Comparison of ENCODE assay signal across 11 mouse cellular contexts in the genomic region with DNA sequence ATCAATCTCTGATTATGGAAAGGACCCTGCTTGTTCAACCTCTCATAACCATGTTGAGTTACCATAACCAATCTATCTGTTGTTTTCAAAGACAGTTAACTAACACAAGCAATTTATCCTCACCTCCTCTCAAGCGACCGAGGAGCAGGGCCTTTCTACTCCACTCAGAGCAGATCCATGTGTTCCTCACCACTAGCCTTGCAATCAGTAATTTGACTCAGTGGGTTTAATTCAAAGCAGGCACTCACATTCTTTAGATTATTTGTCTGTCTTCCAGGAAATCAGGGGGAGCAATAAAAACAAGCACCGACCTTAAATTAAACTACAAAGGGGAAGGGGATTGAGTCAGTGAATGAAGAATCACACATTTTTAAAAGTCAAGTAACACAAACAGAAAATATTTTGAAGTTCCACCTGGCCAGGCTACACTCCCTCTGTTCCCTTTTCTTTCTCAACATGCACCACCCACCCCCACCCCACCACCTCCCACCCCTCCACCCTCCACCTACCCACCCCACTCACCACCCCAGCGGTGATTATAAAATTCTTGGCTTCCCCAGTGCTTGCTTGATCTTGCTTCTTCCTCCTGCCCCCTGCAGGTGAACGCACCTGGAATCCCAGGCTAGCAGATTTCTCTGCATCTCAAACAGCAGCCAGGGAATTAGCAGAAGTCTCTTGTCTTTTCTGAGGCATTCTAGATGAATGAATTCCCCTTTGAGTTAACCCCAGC.
A peak's percentile ranks its signal among the peaks of the same experiment; 100 is the strongest.
DNase-seq lines count a peak whose midpoint lies in the region; ATAC-seq and TF ChIP-seq lines count a peak whose summit lies in the region.
"Had no signal": no experiment of that assay in that cellular context is flagged by ENCODE, and none has a peak within 500 bp of the region (broad histone marks: within the 10 kb centered on the region; RNA-seq: fewer than 3 reads in every experiment).

No protein-coding gene starts in this region.

- no peak for TF ChIP-seq CTCF in kidney, adult 2 months (conservative IDR thresholded peaks at IDR 0.05; ENCODE audit: insufficient read depth, insufficient read length, low read depth, low read length)
- TF ChIP-seq CTCF in ES-Bruce4 (IDR thresholded peaks at IDR 0.05; ENCODE audit: low read depth, low read length): peak; percentile 22

- TF ChIP-seq EP300 in ES-Bruce4 (IDR thresholded peaks at IDR 0.05; ENCODE audit: insufficient read depth, low read depth, low read length): no peak

- no peak for TF ChIP-seq POLR2A in kidney, adult 2 months (IDR thresholded peaks at IDR 0.05; ENCODE audit: low read depth, low read length)
- no peak for TF ChIP-seq POLR2A in ES-Bruce4 (IDR thresholded peaks at IDR 0.05; ENCODE audit: insufficient read depth, low read length)

- peak; percentile 79; the same call in 1 of the 2 replicates for ATAC-seq in kidney, embryonic 14.5 days (ENCODE audit: low FRiP score, low TSS enrichment)
- ATAC-seq in limb, embryonic 11.5 days (ENCODE audit: insufficient number of reproducible peaks, low FRiP score, low TSS enrichment, low read depth): peak; percentile 67; the same call in 1 of the 2 replicates
- ATAC-seq in frontal cortex, adult (ENCODE audit: low TSS enrichment): no peak
- ATAC-seq in neural tube, embryonic 15.5 days (ENCODE audit: low FRiP score): no peak
- ATAC-seq: intestine, embryonic 16.5 days had no signal

- WGBS in kidney, embryonic 14.5 days: 13% methylated on average over 5 of the region's 5 CpGs
- 30% methylated on average over 5 of the region's 5 CpGs for WGBS in kidney, adult 2 months
- WGBS in limb, embryonic 11.5 days: 5% methylated on average over 5 of the region's 5 CpGs
- 23% methylated on average over 5 of the region's 5 CpGs for WGBS in neural tube, embryonic 15.5 days

- no peak for DNase-seq in kidney, adult 2 months
- peak; percentile 33 for DNase-seq in embryo, embryonic 9.5 days (ENCODE audit: extremely low spot score)
- DNase-seq in limb, embryonic 11.5 days (ENCODE audit: low spot score): peak; percentile 55
- no peak for DNase-seq in spleen, postnatal 10 days (ENCODE audit: low spot score in 2 of 2)
- DNase-seq: thymus, postnatal 36 days had no signal

- no peaks in the 10 kb centered on the region for H3K9me3 ChIP-seq in kidney, embryonic 14.5 days (ENCODE audit: control insufficient read depth, low read length)
- no peaks in the 10 kb centered on the region for H3K9me3 ChIP-seq in ES-Bruce4 (replicated peaks; ENCODE audit: control insufficient read depth, insufficient read depth, low read length, poor library complexity, severe bottlenecking)
- no peaks in the 10 kb centered on the region for H3K9me3 ChIP-seq in limb, embryonic 11.5 days (ENCODE audit: control insufficient read depth, low read length)
- no peaks in the 10 kb centered on the region for H3K9me3 ChIP-seq in neural tube, embryonic 15.5 days (replicated peaks)

- H3K36me3 ChIP-seq in kidney, embryonic 14.5 days (ENCODE audit: control insufficient read depth, insufficient read depth, low read length): no peaks in the 10 kb centered on the region
- H3K36me3 ChIP-seq in kidney, adult 2 months (ENCODE audit: control insufficient read depth, insufficient read depth, low read length): no peaks in the 10 kb centered on the region
- H3K36me3 ChIP-seq in ES-Bruce4 (ENCODE audit: control insufficient read depth, insufficient read depth, low read length, poor library complexity, severe bottlenecking): no peaks in the 10 kb centered on the region
- H3K36me3 ChIP-seq in limb, embryonic 11.5 days (ENCODE audit: control insufficient read depth, insufficient read depth, low read length): no peaks in the 10 kb centered on the region
- H3K36me3 ChIP-seq in neural tube, embryonic 15.5 days: no peaks in the 10 kb centered on the region

- H3K4me3 ChIP-seq in kidney, embryonic 14.5 days (ENCODE audit: low read length): no peak overlapping the region
- no peak overlapping the region for H3K4me3 ChIP-seq in kidney, adult 2 months (ENCODE audit: insufficient read depth, low read depth, low read length)
- no peak overlapping the region for H3K4me3 ChIP-seq in ES-Bruce4 (ENCODE audit: low read depth, low read length)
- H3K4me3 ChIP-seq in limb, embryonic 11.5 days (ENCODE audit: low read depth, low read length): no peak overlapping the region
- no peak overlapping the region for H3K4me3 ChIP-seq in neural tube, embryonic 15.5 days (replicated peaks)

- no peak overlapping the region for H3K27ac ChIP-seq in kidney, embryonic 14.5 days (ENCODE audit: low read depth, low read length)
- H3K27ac ChIP-seq in kidney, adult 2 months (ENCODE audit: insufficient read depth, low read depth, low read length): no peak overlapping the region
- H3K27ac ChIP-seq in ES-Bruce4 (ENCODE audit: insufficient read depth, low read length): no peak overlapping the region
- peak overlapping the region; percentile 72 for H3K27ac ChIP-seq in limb, embryonic 11.5 days (replicated peaks; ENCODE audit: low read depth, low read length)
- no peak overlapping the region for H3K27ac ChIP-seq in neural tube, embryonic 15.5 days (replicated peaks)
- H3K27ac ChIP-seq: macrophage had no signal

- H3K4me1 ChIP-seq in kidney, embryonic 14.5 days (ENCODE audit: control insufficient read depth, insufficient read depth, low read length): no peaks in the 10 kb centered on the region
- H3K4me1 ChIP-seq in kidney, adult 2 months (ENCODE audit: control insufficient read depth, insufficient read depth, low read length): no peaks in the 10 kb centered on the region
- no peaks in the 10 kb centered on the region for H3K4me1 ChIP-seq in ES-Bruce4 (ENCODE audit: control insufficient read depth, insufficient read depth, low read length)
- peaks cover 5% of the 10 kb centered on the region for H3K4me1 ChIP-seq in limb, embryonic 11.5 days (ENCODE audit: control insufficient read depth, insufficient read depth, low read length)
- H3K4me1 ChIP-seq in neural tube, embryonic 15.5 days: peaks cover 7% of the 10 kb centered on the region; the same call in 1 of the 2 replicates

- H3K27me3 ChIP-seq in kidney, embryonic 14.5 days (ENCODE audit: control insufficient read depth, insufficient read depth, low read length): no peaks in the 10 kb centered on the region
- H3K27me3 ChIP-seq in kidney, adult 2 months (replicated peaks; ENCODE audit: control insufficient read depth, insufficient read depth, low read length): no peaks in the 10 kb centered on the region
- H3K27me3 ChIP-seq in ES-Bruce4 (ENCODE audit: control insufficient read depth, insufficient read depth, low read length, poor library complexity, severe bottlenecking): no peaks in the 10 kb centered on the region
- H3K27me3 ChIP-seq in limb, embryonic 11.5 days (ENCODE audit: control insufficient read depth, insufficient read depth, low read length): no peaks in the 10 kb centered on the region
- no peaks in the 10 kb centered on the region for H3K27me3 ChIP-seq in neural tube, embryonic 15.5 days (replicated peaks)

- no peak overlapping the region for H3K9ac ChIP-seq in kidney, embryonic 14.5 days (ENCODE audit: low read depth, low read length)
- no peak overlapping the region for H3K9ac ChIP-seq in ES-Bruce4 (ENCODE audit: low read depth, poor library complexity, severe bottlenecking)
- no peak overlapping the region for H3K9ac ChIP-seq in limb, embryonic 11.5 days (ENCODE audit: low read length)
- H3K9ac ChIP-seq in neural tube, embryonic 15.5 days (replicated peaks): no peak overlapping the region

- H3K4me2 ChIP-seq in kidney, embryonic 14.5 days (replicated peaks; ENCODE audit: low read depth, low read length): no peak overlapping the region
- peak overlapping the region; percentile 19; the same call in 1 of the 2 replicates for H3K4me2 ChIP-seq in limb, embryonic 11.5 days (ENCODE audit: low read depth, severe bottlenecking)
- no peak overlapping the region for H3K4me2 ChIP-seq in neural tube, embryonic 15.5 days

Comparison
In these comparisons a context has a peak if more than half of its experiments do, and no peak if none do; other contexts are left out.
1. ATAC-seq: peak in kidney, embryonic 14.5 days (single experiment) and limb, embryonic 11.5 days (single experiment); none in frontal cortex, adult (single experiment) and neural tube, embryonic 15.5 days (single experiment).
2. DNase-seq: peak in embryo, embryonic 9.5 days (single experiment) and limb, embryonic 11.5 days (single experiment); none in kidney, adult 2 months (single experiment) and spleen, postnatal 10 days (0 of 2).